Mouse (Mus musculus) stomach, postnatal 0 days (tissue): ENCODE results near the gene Trpm4.

Source experiments
- CTCF ChIP-seq: IDR thresholded peaks from 2 replicates; pipeline ENCODE4 v1.5.1; 2016; ENCODE audit warnings: antibody characterized with exemption, low read depth, mild to moderate bottlenecking, moderate library complexity
- EP300 ChIP-seq: optimal IDR thresholded peaks from 2 replicates; pipeline ENCODE3; 2016; ENCODE audit warnings: antibody characterized with exemption

DNA sequence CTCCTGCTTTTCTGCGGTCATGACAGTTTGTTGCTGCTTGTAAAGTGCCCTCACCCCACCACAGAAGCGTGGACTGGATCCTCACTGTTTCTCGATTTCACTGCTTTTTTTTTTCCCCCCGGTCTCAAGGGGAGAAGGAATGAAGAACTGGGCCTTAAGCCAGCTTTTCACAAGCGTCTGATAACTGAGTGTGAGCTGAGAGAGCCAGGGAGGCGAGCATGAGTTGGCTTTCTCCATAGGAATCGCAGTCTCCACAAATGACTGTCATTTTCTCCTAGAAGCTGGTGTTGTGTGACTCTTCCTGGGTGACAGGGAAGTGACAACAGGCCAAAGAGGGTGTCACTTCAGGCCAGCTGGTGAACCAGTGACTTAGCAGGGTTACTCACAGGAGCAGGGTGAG, 71.3 kb downstream of the Trpm4 start:
- no peak for TF ChIP-seq CTCF
- TF ChIP-seq EP300, result no peak
